In genomic region chr12:104890066-104890465, GRCm38 (mm10) we compare ENCODE assay signal across 21 mouse cellular contexts. TPM values are rescaled to one million over a fixed set of nuclear protein-coding genes. Genes with fewer than 3 reads are reported as not detected.
DNase-seq lines count a peak whose midpoint lies in the region; ATAC-seq lines count a peak whose summit lies in the region.
"Had no signal": no experiment of that assay in that cellular context is flagged by ENCODE, and none has a peak within 500 bp of the region (broad histone marks: within the 10 kb centered on the region; RNA-seq: fewer than 3 reads in every experiment).

No protein-coding gene starts in this region.

- no peak overlapping the region for H3K4me2 ChIP-seq in embryonic facial prominence, embryonic 11.5 days (ENCODE audit: low read depth, low read length)
- H3K4me2 ChIP-seq in limb, embryonic 11.5 days (ENCODE audit: low read depth, severe bottlenecking): no peak overlapping the region
- H3K4me2 ChIP-seq: embryonic facial prominence, embryonic 13.5 days; embryonic facial prominence, embryonic 15.5 days; forebrain, embryonic 12.5 days had no signal

- no peaks in the 10 kb centered on the region for H3K9me3 ChIP-seq in embryonic facial prominence, embryonic 11.5 days (replicated peaks; ENCODE audit: control insufficient read depth, low read length)
- no peaks in the 10 kb centered on the region for H3K9me3 ChIP-seq in limb, embryonic 11.5 days (ENCODE audit: control insufficient read depth, low read length)
- H3K9me3 ChIP-seq: embryonic facial prominence, embryonic 13.5 days; embryonic facial prominence, embryonic 15.5 days; forebrain, embryonic 10.5 days had no signal

- WGBS in embryonic facial prominence, embryonic 11.5 days: 52% methylated on average over 8 of the region's 8 CpGs
- 59% methylated on average over 8 of the region's 8 CpGs for WGBS in limb, embryonic 11.5 days

- H3K27ac ChIP-seq in embryonic facial prominence, embryonic 11.5 days (replicated peaks; ENCODE audit: low read depth, low read length): no peak overlapping the region
- peak overlapping the region; percentile 39; the same call in 1 of the 2 replicates for H3K27ac ChIP-seq in limb, embryonic 11.5 days (replicated peaks; ENCODE audit: low read depth, low read length)
- H3K27ac ChIP-seq: embryonic facial prominence, embryonic 13.5 days; embryonic facial prominence, embryonic 15.5 days; forebrain, embryonic 10.5 days; forebrain, embryonic 12.5 days had no signal

- peak; percentile 63 for DNase-seq in embryonic facial prominence, embryonic 11.5 days (ENCODE audit: low spot score)
- DNase-seq in limb, embryonic 11.5 days (ENCODE audit: low spot score): peak; percentile 45
- DNase-seq in ovary, postnatal 14 days (ENCODE audit: low spot score): no peak
- no peak for DNase-seq in right cerebral cortex, postnatal 10 days (ENCODE audit: low spot score in 2 of 2)
- DNase-seq in right cerebral cortex, adult 2 months (ENCODE audit: low spot score in 2 of 2): no peak
- DNase-seq: adrenal gland, adult 2 months; adrenal gland, postnatal 14 days; cerebellum, adult 11 months; cerebellum, adult 18-20 months; cerebellum, adult 8-10 months; cerebellum, adult 9-11 months; cerebellum, postnatal 14 days; cerebellum, postnatal 36 days; embryo, embryonic 11 days had no signal

- no peak overlapping the region for H3K4me3 ChIP-seq in embryonic facial prominence, embryonic 11.5 days (ENCODE audit: low read depth, low read length)
- no peak overlapping the region for H3K4me3 ChIP-seq in limb, embryonic 11.5 days (ENCODE audit: low read depth, low read length)
- H3K4me3 ChIP-seq: embryonic facial prominence, embryonic 13.5 days; embryonic facial prominence, embryonic 15.5 days; erythroblast, embryonic 14.5 days; forebrain, embryonic 10.5 days; forebrain, embryonic 12.5 days had no signal

- ATAC-seq in embryonic facial prominence, embryonic 11.5 days (replicated peaks; ENCODE audit: insufficient number of reproducible peaks, low FRiP score, low TSS enrichment, low read depth): no peak
- ATAC-seq in limb, embryonic 11.5 days (ENCODE audit: insufficient number of reproducible peaks, low FRiP score, low TSS enrichment, low read depth): no peak
- ATAC-seq: forebrain, embryonic 14.5 days; forebrain, embryonic 16.5 days had no signal

- H3K36me3 ChIP-seq in embryonic facial prominence, embryonic 11.5 days (replicated peaks; ENCODE audit: control insufficient read depth, insufficient read depth, low read depth, low read length): no peaks in the 10 kb centered on the region
- H3K36me3 ChIP-seq in limb, embryonic 11.5 days (ENCODE audit: control insufficient read depth, insufficient read depth, low read length): no peaks in the 10 kb centered on the region
- H3K36me3 ChIP-seq: embryonic facial prominence, embryonic 13.5 days; embryonic facial prominence, embryonic 15.5 days; forebrain, embryonic 10.5 days; forebrain, embryonic 12.5 days had no signal

- no peaks in the 10 kb centered on the region for H3K27me3 ChIP-seq in embryonic facial prominence, embryonic 11.5 days (ENCODE audit: control insufficient read depth, insufficient read depth, low read length)
- H3K27me3 ChIP-seq in limb, embryonic 11.5 days (ENCODE audit: control insufficient read depth, insufficient read depth, low read length): no peaks in the 10 kb centered on the region
- H3K27me3 ChIP-seq: embryonic facial prominence, embryonic 13.5 days; embryonic facial prominence, embryonic 15.5 days; forebrain, embryonic 12.5 days had no signal

- H3K4me1 ChIP-seq in embryonic facial prominence, embryonic 11.5 days (ENCODE audit: control insufficient read depth, insufficient read depth, low read length): no peaks in the 10 kb centered on the region
- H3K4me1 ChIP-seq in limb, embryonic 11.5 days (ENCODE audit: control insufficient read depth, insufficient read depth, low read length): no peaks in the 10 kb centered on the region
- H3K4me1 ChIP-seq: embryonic facial prominence, embryonic 13.5 days; forebrain, embryonic 12.5 days had no signal

- H3K9ac ChIP-seq in embryonic facial prominence, embryonic 11.5 days (replicated peaks; ENCODE audit: low read length): no peak overlapping the region
- H3K9ac ChIP-seq in limb, embryonic 11.5 days (ENCODE audit: low read length): no peak overlapping the region
- H3K9ac ChIP-seq: embryonic facial prominence, embryonic 13.5 days; embryonic facial prominence, embryonic 15.5 days; forebrain, embryonic 12.5 days had no signal

RNA-seq across cellular contexts. Expression of gene Clmn, which starts 25.2 kb away (rescaled TPM):
- polyA plus RNA-seq in embryonic facial prominence, embryonic 11.5 days (2014; fragmentation: Nextera tagmentation; extraction: Ambion mirVana): 3.8 and 4.1 TPM in 2 replicates
- 5.9 and 6.3 TPM in 2 replicates for polyA plus RNA-seq in limb, embryonic 11.5 days (2014; fragmentation: Nextera tagmentation; extraction: Ambion mirVana)

Comparison
In these comparisons a context has a peak if more than half of its experiments do, and no peak if none do; other contexts are left out.
1. DNase-seq: peak in embryonic facial prominence, embryonic 11.5 days (single experiment) and limb, embryonic 11.5 days (single experiment); none in ovary, postnatal 14 days (single experiment), right cerebral cortex, postnatal 10 days (0 of 2) and right cerebral cortex, adult 2 months (0 of 2).